Mouse (Mus musculus) mouse trophoblast stem cell (cell line): Measurements from ENCODE around the gene Ap1b1.

Experiments
- in situ Hi-C, 2 experiments: fragments of 300-500 bp; cut with MseI, MboI; formaldehyde crosslinking; loops; 2 replicates in 1 of 2; 3 replicates in 1 of 2; pipeline ENCODE4 v1.15.1; 2025

Gene Ap1b1

GRCm38 (mm10) chr11:4986695-4987486 lies at the start of gene Ap1b1:
Gene Ap1b1 (plus strand): TSS chr11:4986824.
- in situ Hi-C loops: no loop called here

- in situ Hi-C loops: no loop called here
Measured at GRCm38 (mm10) chr11:4946530-4946929, 40.1 kb upstream of the Ap1b1 start.

GRCm38 (mm10) chr11:4946947-4947812 lies 39.4 kb upstream of the Ap1b1 start:
- in situ Hi-C loops: no loop called here

GRCm38 (mm10) chr11:4947813-4948174 lies 38.8 kb upstream of the Ap1b1 start, which contains the start of gene Nefh:
Gene Nefh (minus strand): TSS chr11:4948064.
- in situ Hi-C loops: no loop called here

- in situ Hi-C loops: no loop called here
Measured at GRCm38 (mm10) chr11:4948792-4949191, 37.8 kb upstream of the Ap1b1 start.

- in situ Hi-C loops: no loop called here
Measured at GRCm38 (mm10) chr11:4949256-4950044, 37.2 kb upstream of the Ap1b1 start.

GRCm38 (mm10) chr11:4953401-4953800 lies 33.2 kb upstream of the Ap1b1 start:
- in situ Hi-C loops: no loop called here

GRCm38 (mm10) chr11:4953918-4954317 lies 32.7 kb upstream of the Ap1b1 start:
- in situ Hi-C loops: no loop called here

- in situ Hi-C loops: no loop called here
Measured at GRCm38 (mm10) chr11:4963099-4963808, 23.4 kb upstream of the Ap1b1 start.

- in situ Hi-C loops: loop anchor here in 1 of 2 experiments (5.0 kb wide), 1 partner anchor 44 kb away; no protein-coding TSS in a partner anchor
Measured at GRCm38 (mm10) chr11:4966325-4966724, 20.3 kb upstream of the Ap1b1 start.

- in situ Hi-C loops: loop anchor here in 1 of 2 experiments (5.0 kb wide), 1 partner anchor 45 kb away; no protein-coding TSS in a partner anchor
Measured at GRCm38 (mm10) chr11:4966888-4967287, 19.7 kb upstream of the Ap1b1 start.

- in situ Hi-C loops: loop anchor here in 1 of 2 experiments (5.0 kb wide), 1 partner anchor 45 kb away; no protein-coding TSS in a partner anchor
Measured at GRCm38 (mm10) chr11:4967549-4967948, 19.1 kb upstream of the Ap1b1 start.

GRCm38 (mm10) chr11:4968376-4968775 lies 18.2 kb upstream of the Ap1b1 start:
- in situ Hi-C loops: loop anchor here in 1 of 2 experiments (5.0 kb wide), 1 partner anchor 46 kb away; no protein-coding TSS in a partner anchor

- in situ Hi-C loops: no loop called here
Measured at GRCm38 (mm10) chr11:4972967-4973870, 13.4 kb upstream of the Ap1b1 start.

GRCm38 (mm10) chr11:4973871-4974256 lies 12.8 kb upstream of the Ap1b1 start:
- in situ Hi-C loops: no loop called here

GRCm38 (mm10) chr11:4974376-4975122 lies 12.1 kb upstream of the Ap1b1 start:
- in situ Hi-C loops: loop anchor here in 1 of 2 experiments (5.0 kb wide), 1 partner anchor 57 kb away; no protein-coding TSS in a partner anchor

GRCm38 (mm10) chr11:4975623-4976022 lies 11.0 kb upstream of the Ap1b1 start:
- in situ Hi-C loops: loop anchor here in 1 of 2 experiments (5.0 kb wide), 1 partner anchor 58 kb away; no protein-coding TSS in a partner anchor

- in situ Hi-C loops: no loop called here
Measured at GRCm38 (mm10) chr11:4983010-4983409, 3.6 kb upstream of the Ap1b1 start.

GRCm38 (mm10) chr11:4983538-4983937 lies 3.1 kb upstream of the Ap1b1 start:
- in situ Hi-C loops: no loop called here
